Mouse (Mus musculus) Patski (cell line): ENCODE measurements around the gene Ccdc88c. TPM values are rescaled to one million over a fixed set of nuclear protein-coding genes. Genes with fewer than 3 reads are reported as not detected.

ENCODE experiments used
- ATAC-seq: fragments of 100-300 bp; one replicate; pipeline ENCODE4 v1.8.0; 2021
- CTCF ChIA-PET: fragments of 350-600 bp; sonication (Branson Sonifier 250); formaldehyde crosslinking; loops from one replicate; lab custom pipeline; 2022; ENCODE audit warnings: inconsistent platforms; lab: Charles Lee
- POLR2A ChIA-PET: fragments of 350-600 bp; sonication (Branson Sonifier 250); formaldehyde crosslinking; loops from one replicate; lab custom pipeline; 2022; ENCODE audit warnings: antibody characterized with exemption, inconsistent platforms; lab: Charles Lee
- DNase-seq: peaks from one replicate; pipeline ENCODE4 v3.0.0-alpha.2; 2011; ENCODE audit warnings: low read depth, low spot score
- H3K27me3 ChIP-seq: fragments of 371-371 bp; one replicate; pipeline ENCODE4 v1.5.1; 2021
- CTCF ChIP-seq: fragments of 100-300 bp; IDR thresholded peaks from one replicate; pipeline ENCODE4 v1.5.1; 2021
- in situ Hi-C: fragments of 300-500 bp; cut with MboI; formaldehyde crosslinking; loops from 3 replicates; pipeline ENCODE4 v1.11.1; 2018; ENCODE audit warnings: low pct_unique_long_range_greater_than_20kb, mixed read lengths
- polyA plus RNA-seq: library from polyadenylated mRNA; unstranded; gene quantifications from one replicate; pipeline ENCODE4 v1.2.3, GENCODE M21; 2021

Ccdc88c gene
- polyA plus RNA-seq, 1 experiment from 2014 or later = 9.8 TPM

GRCm38 (mm10) chr12:100989780-100990288 is 39.0 kb downstream of the Ccdc88c start:
- H3K27me3 ChIP-seq = no peaks in the 10 kb centered on the region
- ATAC-seq (no peak), DNase-seq (no peak)
- in situ Hi-C loops = no loop called here
- POLR2A ChIA-PET = interaction anchor here (0.6 kb wide), 1 partner anchor 16 kb away, joined by 4 read pairs; no protein-coding TSS in a partner anchor
- no peak for TF ChIP-seq CTCF
- CTCF ChIA-PET = interaction anchor here (1.1 to 1.3 kb wide), 2 partner anchors 10 to 32 kb away, joined by 3 to 4 read pairs; no protein-coding TSS in a partner anchor

DNA sequence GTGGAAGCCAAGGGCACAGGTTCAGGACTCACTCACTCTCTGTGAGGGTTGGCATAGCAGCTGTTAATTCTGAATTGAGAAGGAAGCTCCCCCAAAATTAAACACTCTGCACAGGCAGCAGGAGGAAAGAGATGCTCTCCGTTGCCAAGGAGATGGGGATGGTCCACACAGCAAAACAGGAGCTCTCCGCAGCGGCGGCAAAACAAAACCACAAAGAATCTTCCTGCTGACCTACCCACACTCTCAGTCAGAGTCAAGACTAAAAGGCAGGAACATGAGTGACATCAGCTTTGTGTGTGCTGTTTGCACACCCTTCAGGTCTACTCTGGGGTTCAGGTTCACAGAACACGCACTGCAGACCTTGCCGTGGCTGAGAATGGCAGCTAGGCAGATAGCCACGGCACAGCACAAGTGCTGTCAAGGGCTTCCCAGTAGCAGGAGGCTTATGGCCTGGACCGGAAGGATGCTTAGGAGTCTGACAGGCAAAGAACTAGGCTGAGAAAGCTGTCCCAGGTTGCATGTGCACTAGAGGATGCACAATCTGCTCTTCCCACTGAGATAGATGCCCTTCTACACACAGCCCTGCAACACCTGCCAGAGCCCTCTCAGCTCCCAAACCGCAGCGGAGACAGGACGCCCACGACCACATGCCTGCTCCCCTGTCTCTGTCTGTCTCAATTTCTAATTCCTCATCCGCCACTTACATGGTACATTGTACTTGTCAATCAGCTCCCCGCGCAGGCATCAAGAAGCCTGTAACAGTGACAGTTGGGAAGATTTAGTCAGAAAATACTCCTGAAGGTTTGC is 40.3 kb downstream of the Ccdc88c start:
- no peak for TF ChIP-seq CTCF
- ChIA-PET POLR2A (no interaction called here), CTCF (interaction anchor here (1.2 kb wide), 1 partner anchor 31 kb away, joined by 5 read pairs; no protein-coding TSS in a partner anchor)
- no peak for DNase-seq
- ATAC-seq = no peak
- H3K27me3 ChIP-seq = no peaks in the 10 kb centered on the region
- in situ Hi-C loops = no loop called here

DNA sequence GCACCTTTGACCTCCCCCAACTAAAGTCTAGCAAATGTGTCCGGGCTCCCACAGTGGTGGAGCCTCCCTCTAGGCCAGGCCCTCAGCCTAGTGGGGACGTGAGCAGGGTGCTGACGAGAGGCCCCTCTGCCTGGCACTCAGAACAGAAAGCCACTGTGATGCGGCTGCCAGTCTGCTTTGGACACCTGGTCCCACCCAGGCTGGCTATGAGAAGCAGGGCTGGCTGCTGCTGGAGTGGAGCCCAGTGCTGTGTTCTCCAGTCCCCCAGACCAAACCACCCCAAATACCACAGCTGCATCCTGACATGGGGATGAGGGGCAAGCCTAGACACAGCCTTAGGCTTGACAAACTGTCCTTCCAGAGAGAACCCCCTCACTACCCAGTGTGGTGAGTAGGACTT is 42.4 kb downstream of the Ccdc88c start:
- POLR2A ChIA-PET = no interaction called here
- no peak for ATAC-seq
- no peaks in the 10 kb centered on the region for H3K27me3 ChIP-seq
- DNase-seq = no peak
- CTCF ChIA-PET = no interaction called here
- in situ Hi-C loops = no loop called here
- no peak for TF ChIP-seq CTCF

DNA sequence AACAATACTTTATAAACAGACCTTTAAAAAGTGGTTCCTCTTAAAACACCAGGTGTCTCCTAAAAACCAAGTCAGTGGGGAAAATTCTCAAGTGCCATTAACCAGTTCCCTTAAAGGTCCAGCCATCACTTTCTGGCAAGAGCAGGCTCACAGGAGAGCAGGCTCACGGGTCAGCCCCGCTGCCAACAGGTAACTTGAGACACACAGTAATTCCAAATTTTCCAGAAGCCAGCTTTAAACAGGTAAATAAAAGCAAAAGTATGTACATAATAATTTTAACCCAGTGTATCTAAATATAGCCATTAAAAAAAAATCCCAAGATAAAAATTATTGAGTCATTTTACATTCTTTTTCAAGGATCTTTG is 43.1 kb downstream of the Ccdc88c start:
- ATAC-seq (no peak), DNase-seq (no peak)
- no peaks in the 10 kb centered on the region for H3K27me3 ChIP-seq
- in situ Hi-C loops = no loop called here
- CTCF ChIA-PET = no interaction called here
- POLR2A ChIA-PET = no interaction called here
- no peak for TF ChIP-seq CTCF

DNA sequence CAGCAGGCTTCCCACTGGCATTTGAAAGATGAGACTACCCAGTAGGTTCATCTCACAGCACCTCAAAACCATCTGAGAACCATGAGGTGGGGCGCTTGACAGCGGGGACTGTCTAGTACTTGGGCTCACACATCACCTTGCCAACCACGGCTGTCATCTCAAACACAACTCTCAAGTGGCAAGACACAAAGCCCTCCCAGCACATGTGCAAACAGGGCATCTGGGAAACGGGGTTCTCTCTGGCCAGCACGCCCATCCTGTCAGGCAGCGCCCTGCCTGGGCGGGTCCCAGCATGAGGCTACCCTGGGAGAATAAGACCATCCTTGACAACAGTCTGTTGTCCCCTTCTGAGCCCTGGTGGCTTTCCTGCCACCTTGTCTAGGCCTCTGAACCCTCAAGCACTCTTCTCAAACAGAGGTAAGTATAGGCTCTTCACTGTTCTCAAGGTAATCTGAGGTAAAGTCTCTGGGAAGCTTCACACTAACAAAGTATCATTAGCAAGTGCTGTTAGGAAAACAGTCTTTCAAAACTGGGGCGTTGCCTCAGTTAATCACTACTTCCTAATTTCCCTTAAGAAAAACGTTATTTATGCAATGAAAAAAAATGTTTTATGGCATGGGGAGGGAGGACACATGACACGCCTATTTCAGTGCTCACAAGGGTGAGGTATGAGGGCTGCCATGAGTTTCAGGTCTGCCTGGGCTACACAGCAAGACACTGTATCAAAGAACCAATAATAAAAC is 43.6 kb downstream of the Ccdc88c start:
- ChIA-PET CTCF (no interaction called here), POLR2A (interaction anchor here (1.5 kb wide), 1 partner anchor 27 kb away, joined by 3 read pairs; no protein-coding TSS in a partner anchor)
- TF ChIP-seq CTCF = no peak
- DNase-seq (no peak), ATAC-seq (no peak)
- in situ Hi-C loops = no loop called here
- H3K27me3 ChIP-seq = no peaks in the 10 kb centered on the region

- ChIA-PET CTCF (interaction anchor here (1.0 to 1.5 kb wide), 3 partner anchors 9 to 31 kb away, joined by 4 to 6 read pairs (median 4); no protein-coding TSS in a partner anchor), POLR2A (no interaction called here)
- no peak for TF ChIP-seq CTCF
- no peaks in the 10 kb centered on the region for H3K27me3 ChIP-seq
- in situ Hi-C loops = no loop called here
- ATAC-seq = no peak
- no peak for DNase-seq
Measured at GRCm38 (mm10) chr12:100983565-100983964, 45.3 kb downstream of the Ccdc88c start.

DNA sequence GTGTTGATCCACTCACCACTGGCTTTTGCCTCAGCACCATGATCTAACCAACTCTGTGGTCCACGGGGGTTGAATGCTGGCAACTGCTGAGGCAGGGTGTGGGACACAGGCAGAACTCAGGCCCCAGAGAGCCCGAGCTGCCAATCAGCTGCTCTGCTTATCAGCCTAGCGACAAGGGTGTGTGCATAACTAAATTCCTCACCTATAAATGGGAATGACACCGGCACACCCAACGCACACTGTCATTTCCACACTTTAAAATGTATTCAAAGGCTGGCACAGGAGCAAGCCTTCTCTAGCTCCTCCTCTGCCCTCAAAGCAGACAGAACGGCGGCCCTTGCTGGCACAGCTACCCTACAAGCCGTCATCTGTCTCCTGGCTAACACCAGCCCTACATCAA is 46.6 kb downstream of the Ccdc88c start:
- ChIA-PET POLR2A (no interaction called here), CTCF (interaction anchor here (1.2 kb wide), 1 partner anchor 16 kb away, joined by 4 read pairs; no protein-coding TSS in a partner anchor)
- in situ Hi-C loops = no loop called here
- no peak for TF ChIP-seq CTCF
- H3K27me3 ChIP-seq = no peaks in the 10 kb centered on the region
- ATAC-seq (no peak), DNase-seq (no peak)

- DNase-seq = no peak
- ATAC-seq = no peak
- TF ChIP-seq CTCF = no peak
- no peaks in the 10 kb centered on the region for H3K27me3 ChIP-seq
- ChIA-PET POLR2A (interaction anchor here (0.6 to 0.9 kb wide), 2 partner anchors 19 to 980 kb away, joined by 3 to 8 read pairs; no protein-coding TSS in a partner anchor), CTCF (interaction anchor here (0.7 to 1.2 kb wide), 3 partner anchors 9 to 29 kb away, joined by 3 to 4 read pairs (median 3); no protein-coding TSS in a partner anchor)
- in situ Hi-C loops = no loop called here
Measured at GRCm38 (mm10) chr12:100980551-100981008, 48.3 kb downstream of the Ccdc88c start.

- TF ChIP-seq CTCF = no peak
- no peaks in the 10 kb centered on the region for H3K27me3 ChIP-seq
- ChIA-PET POLR2A (interaction anchor here (0.9 kb wide), 1 partner anchor 18 kb away, joined by 3 read pairs; no protein-coding TSS in a partner anchor), CTCF (interaction anchor here (1.1 kb wide), 1 partner anchor 28 kb away, joined by 3 read pairs; no protein-coding TSS in a partner anchor)
- no peak for DNase-seq
- in situ Hi-C loops = no loop called here
- peak; percentile 9 for ATAC-seq
Measured at GRCm38 (mm10) chr12:100979616-100980015, 49.2 kb downstream of the Ccdc88c start.
